Mouse (Mus musculus) thymus, postnatal 4 days (tissue): Measurements from ENCODE around the gene Hpn.
A peak's percentile ranks its signal among the peaks of the same experiment; 100 is the strongest.

Source experiments
- DNase-seq: peaks from one replicate; pipeline ENCODE4 v3.0.0; 2021

The Hpn gene

DNA sequence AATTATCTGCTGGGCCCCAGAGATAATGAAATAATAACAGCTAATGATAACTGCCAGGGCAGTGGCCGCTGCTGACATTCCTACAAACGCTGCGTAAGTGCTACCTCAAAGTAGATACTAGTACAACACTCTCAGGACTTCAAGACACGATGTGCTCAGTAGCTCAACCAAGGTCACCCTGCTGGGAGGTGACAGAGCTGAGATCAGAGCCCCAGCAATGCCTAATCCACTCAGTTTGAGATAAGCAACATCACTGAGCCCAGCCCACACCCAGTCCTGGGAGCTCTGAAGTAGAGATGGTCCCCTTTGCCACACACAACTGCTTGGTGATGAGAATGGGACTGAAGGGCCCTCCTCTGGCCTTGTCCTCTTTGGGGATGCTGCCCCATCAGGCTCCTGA lies 25.2 kb upstream of the Hpn start:
- DNase-seq: no peak

DNA sequence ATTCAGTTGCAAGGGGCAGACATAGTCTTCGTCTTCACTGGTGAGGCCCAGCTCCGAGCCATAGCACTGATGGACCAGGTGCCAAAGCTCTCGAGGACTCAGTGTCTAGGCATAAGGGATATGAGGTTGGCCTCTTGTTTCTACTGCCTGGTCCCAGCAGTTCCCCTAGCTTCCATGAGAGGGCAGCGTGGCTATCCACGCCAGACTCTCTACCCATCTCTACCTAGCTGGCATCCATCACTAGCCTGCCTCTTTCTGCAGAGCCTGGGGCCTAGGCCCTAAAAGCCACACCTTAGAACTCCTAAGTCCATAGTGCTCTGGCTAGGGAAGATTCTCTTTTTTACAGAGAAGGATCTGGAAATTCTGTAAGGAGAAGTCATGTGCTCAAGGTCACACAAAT lies 24.7 kb upstream of the Hpn start:
- peak; percentile 87 for DNase-seq

GRCm38 (mm10) chr7:31135717-31136116 lies 20.6 kb upstream of the Hpn start:
- DNase-seq: no peak

- no peak for DNase-seq
Measured at GRCm38 (mm10) chr7:31131866-31132265, 16.8 kb upstream of the Hpn start.

GRCm38 (mm10) chr7:31130841-31131240 lies 15.8 kb upstream of the Hpn start:
- DNase-seq: peak; percentile 70

GRCm38 (mm10) chr7:31130197-31130596 lies 15.1 kb upstream of the Hpn start:
- no peak for DNase-seq

DNA sequence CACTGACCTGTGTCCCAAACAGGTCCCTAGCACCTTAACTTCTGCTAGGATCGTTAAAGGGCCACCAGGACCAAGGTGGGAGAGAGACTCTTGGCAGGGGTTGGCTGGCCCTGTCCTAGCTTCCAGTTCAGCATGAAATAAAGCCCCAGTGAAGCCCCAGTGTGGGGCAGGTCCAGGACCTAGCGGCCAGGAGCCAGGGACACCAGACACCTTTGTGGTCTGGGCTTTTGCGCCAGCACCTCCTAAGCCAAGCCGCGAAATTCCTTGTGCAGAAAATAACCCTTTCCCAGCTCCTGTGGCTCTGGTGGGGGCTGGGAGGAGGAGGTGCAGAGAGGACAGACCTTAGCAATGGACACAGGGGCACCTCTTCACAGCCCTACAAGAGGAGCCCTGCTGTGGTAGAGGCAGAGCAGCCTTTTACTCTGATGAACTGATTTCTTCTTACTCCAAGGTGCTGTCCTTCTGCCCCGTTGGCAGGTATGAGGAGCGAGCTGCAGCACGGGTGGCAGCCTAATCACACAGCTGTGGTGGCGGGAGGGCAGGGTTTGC lies 13.1 kb upstream of the Hpn start:
- no peak for DNase-seq

GRCm38 (mm10) chr7:31126851-31127724 lies 12.0 kb upstream of the Hpn start, which contains the start of gene Scn1b:
Gene Scn1b (minus strand): TSS chr7:31127003.
- peak; percentile 48 for DNase-seq

- DNase-seq: no peak
Measured at GRCm38 (mm10) chr7:31126211-31126751, 11.2 kb upstream of the Hpn start.

GRCm38 (mm10) chr7:31125116-31125515 lies 10.0 kb upstream of the Hpn start:
- no peak for DNase-seq

DNA sequence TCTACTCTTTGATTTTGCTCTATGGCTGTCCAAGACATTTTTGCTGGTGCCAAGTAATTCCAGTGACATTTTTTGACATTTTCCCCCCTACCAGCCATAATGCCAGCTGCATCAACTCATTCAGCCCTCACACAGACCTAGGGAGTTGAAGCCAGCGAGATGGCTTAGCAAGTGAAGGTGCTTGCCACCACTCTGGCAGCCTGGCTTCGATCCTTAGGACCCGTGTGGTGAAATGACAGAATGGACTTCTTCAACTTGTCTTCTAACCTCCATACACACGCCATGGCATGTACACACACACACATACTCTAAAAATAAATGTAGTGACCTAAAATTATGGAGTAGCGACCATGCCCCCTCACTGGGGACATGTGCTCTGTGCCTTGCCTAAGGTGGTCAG lies 9.3 kb upstream of the Hpn start:
- DNase-seq: no peak

GRCm38 (mm10) chr7:31123697-31124096 lies 8.6 kb upstream of the Hpn start:
- DNase-seq: no peak

GRCm38 (mm10) chr7:31122641-31123631 lies 7.8 kb upstream of the Hpn start:
- DNase-seq: no peak

DNA sequence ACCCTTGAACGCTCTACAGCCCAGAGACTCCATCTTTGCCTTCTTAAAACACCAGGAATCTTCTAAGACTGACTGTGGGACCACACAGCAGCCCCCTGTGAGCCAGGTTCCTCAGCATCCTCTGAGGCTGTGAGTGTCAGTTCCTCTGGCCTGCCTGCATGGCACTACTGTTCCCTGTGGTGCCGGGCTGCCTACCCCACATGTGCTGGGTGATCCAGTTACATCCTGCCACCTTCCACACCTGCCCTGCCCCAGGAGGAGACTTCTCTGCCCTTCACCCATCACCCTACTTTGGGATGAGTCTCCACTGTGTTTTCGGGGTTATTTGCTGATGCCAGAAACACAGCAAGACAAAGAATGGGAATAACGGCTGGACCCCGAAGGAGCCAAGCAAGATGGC lies 4.5 kb upstream of the Hpn start:
- DNase-seq: no peak

DNA sequence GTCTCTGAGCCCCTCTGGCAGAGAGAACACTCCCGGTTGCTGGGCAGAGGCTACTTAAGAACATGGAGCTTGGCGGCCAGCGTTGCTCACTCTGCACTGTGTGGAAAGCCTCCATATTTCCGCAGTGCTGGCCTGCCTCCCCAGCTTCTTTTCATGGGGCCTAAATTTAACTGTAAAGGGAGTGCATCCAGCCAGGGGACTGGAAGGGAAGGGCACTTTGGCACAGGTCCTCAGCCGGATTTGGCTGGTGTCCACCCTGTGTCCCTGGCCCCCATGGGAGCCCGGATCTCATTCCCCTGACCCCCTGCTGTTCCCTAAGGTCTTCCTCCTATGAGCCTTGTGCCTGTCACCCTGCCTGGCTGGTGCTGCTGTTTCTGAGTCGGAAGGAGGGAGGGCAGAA lies 3.4 kb upstream of the Hpn start:
- DNase-seq: no peak

GRCm38 (mm10) chr7:31117465-31117864 lies 2.4 kb upstream of the Hpn start:
- DNase-seq: no peak

- DNase-seq: no peak
Measured at GRCm38 (mm10) chr7:31116721-31117145, 1.6 kb upstream of the Hpn start.

DNA sequence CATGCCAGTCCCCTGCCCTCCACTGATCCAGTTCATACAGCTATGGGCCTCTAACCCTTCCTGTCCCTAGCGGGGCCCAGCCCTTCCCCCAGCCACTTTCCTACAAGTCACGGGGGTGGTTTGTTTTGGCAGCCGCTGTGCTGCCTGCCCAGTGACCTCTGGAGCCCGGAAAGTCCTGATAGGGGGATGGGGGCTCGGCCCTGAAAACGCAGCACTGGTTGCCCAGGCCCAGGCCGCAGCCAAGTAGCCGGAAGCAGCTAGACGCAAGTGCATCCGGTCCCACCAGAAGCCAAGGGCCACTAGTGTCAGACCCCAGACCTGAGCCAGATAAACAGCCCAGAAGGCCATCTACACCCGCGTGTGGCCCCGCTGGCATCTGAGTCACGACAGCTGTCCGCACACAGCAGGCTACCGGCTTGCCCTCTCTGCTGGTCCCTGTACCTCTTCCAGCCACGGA lies 525 bp upstream of the Hpn start:
- no peak for DNase-seq

- no peak for DNase-seq
Measured at GRCm38 (mm10) chr7:31114646-31115045, 444 bp downstream of the Hpn start.

DNA sequence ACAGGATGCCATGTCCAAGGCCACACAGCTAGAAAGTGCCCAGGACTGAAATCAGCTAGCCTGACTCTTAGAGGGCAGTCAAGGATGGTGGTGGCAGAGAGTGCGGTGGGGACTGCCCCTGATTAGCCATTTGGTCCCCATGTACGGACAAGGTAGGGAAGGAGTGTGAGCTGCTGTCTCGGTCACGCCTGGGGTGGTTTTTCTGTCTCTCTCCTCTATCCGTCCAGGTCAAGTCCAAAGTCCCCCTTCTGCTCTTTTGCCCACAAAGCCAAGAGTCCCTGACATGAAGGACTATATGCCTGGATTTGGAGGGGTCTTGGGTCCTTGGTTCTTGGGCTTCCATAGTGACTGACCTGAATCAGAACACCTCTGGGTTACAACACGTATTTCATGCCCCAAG lies 1.3 kb downstream of the Hpn start:
- no peak for DNase-seq

DNA sequence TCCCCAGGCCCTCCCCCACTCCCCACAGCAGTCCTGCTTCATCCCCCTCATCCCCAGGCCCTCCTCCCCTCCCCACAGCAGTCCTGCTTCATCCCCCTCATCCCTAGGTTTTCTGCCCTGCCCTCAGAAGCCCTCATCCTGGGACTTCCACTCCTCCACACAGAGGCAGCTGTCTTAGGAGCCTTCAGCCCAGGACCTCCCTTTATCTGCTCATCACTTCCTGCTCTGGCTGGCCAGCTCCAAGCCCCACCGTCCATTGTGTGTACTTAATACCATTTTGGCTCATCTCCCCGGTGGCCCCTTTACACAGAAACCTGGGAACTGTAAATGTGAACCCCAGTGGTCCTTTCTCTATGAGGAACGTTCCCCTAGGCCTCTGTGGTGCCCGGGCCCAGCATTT lies 3.1 kb downstream of the Hpn start:
- no peak for DNase-seq

GRCm38 (mm10) chr7:31110861-31111385 lies 4.2 kb downstream of the Hpn start:
- DNase-seq: no peak

- no peak for DNase-seq
Measured at GRCm38 (mm10) chr7:31109796-31110195, 5.3 kb downstream of the Hpn start.
